Mouse (Mus musculus): ENCODE data around the gene Rnf208. TPM values are rescaled to one million over a fixed set of nuclear protein-coding genes. Genes with fewer than 3 reads are reported as not detected.

The Rnf208 gene
- total RNA-seq, 1 experiment from 2014 or later: 0.37 TPM

DNA sequence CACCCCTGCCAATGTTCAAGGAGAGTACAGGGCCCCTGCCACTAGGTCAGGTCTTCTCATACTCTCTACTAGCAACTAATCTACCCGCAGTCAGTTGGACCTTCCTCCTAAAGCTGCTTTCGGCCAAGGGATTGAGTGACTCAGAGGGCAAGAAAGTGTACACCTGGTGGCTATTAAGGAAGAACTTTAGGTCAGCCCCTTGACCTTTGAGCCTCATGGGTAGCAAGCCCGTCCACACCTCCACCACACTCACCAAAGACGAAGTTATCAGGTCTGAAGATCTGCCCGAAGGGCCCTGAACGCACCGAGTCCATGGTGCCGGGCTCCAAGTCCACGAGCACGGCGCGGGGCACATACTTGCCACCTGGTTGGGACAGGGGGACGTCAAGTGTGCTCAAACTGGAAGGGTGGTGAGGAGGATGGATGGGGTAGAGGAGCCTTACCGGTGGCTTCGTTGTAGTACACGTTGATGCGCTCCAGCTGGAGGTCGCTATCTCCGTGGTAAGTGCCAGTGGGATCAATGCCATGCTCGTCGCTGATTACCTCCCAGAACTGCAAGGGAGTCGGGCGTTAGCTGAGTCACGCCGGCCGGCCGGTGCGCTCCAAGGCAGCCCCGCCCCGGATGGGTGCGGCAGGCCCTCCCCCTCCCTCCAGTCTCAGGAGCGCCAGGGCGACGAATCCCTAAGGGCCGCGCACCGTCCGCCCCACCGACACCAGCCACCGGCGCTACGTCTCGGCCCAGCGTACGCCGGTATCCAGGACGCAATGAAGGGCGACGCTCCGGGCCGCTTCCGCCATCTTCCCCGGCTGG is 18.2 kb upstream of the Rnf208 start:
- peak; percentile 30 for ATAC-seq (replicated peaks; ENCODE audit: low read depth, poor library complexity, severe bottlenecking)

DNA sequence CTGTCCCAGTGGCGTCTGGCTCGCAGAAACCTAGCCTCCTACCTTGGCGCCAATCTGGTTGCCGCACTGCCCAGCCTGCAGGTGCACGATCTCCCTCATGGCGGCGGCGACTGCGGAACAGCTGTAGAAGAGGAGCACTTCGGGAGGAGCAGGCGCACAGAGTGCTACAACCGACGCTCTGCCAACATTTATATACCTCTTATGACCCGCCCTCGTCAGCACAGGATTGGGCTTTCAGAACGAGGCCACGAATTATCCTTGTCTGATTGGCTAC is 17.6 kb upstream of the Rnf208 start, which contains the start of gene Tubb4b:
Tubb4b (minus strand) TSS at position 211 of the 274 bp plus-strand sequence.
- no peak for ATAC-seq (replicated peaks; ENCODE audit: low read depth, poor library complexity, severe bottlenecking)

DNA sequence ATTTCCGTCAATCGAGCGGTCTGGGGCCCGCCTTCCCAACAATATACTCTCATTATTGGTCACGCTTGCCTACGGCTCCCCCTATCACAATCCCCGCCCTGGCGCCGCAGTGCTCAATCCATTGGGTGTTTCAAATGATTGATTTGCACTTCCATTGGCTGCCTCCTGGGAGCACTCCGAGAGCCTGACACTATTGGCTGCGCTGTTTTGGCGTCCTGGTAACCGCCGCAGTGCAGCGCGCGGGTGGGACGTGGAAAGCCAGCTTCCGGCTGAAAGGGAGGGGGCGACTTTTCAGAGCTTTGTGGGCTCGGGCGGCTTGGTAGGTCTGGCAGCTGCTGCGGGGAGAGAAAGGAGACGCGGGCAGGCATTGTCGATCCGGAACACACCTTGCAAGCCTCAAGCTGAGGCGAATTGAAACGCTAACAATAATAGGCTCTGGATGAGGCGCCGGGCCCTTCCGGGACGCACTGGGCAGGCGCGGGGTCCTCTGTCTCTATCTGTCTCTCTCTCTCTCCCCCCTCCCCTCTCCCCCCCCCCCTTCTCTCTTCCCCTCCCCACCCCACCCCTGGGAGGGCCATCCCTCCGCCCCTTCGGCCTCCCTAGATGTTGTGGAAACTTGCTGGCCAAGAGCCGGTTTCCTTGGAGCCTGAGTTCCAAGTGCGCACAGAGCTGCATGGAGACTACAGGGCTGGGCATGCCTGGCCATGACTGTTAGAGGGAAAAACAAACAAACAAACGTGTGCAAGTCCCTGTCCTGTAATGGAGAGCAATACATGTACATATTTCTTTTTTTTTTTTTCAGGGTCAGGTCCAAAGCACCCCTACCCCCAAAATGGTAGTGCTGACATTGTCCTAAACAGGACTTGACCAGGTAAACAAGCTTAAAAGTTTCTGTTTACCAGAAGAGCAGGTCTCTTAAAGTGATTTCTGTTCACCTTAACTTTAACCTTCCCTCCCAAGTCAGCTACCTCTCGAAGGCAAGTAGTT is 17.0 kb upstream of the Rnf208 start:
- ATAC-seq (replicated peaks; ENCODE audit: low read depth, poor library complexity, severe bottlenecking): peak; percentile 70

DNA sequence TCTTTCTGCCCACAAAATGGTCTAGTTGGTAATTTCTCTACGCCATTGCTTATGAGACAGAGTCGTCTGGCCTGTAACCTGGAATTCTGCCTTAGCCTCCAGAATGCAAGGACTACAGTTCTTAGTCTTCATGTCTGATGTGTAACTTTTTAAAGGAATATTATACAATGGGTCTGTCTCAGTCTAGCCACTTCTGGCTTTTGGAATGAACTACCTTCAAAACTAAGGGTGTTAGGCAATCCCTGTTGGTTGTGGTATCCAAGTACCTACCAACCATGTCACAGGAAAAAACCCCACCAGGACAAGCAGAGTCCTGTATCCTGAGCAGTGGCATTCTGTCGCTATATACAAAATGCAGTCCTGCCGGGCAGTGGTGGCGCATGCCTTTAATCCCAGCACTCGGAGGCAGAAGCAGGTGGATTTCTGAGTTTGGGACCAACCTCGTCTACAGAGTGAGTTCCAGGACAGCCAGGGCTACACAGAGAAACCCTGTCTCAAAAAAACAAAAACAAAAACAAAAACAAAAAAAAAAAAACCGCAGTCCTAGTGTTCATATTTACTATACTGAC is 16.2 kb upstream of the Rnf208 start:
- ATAC-seq (replicated peaks; ENCODE audit: low read depth, poor library complexity, severe bottlenecking): no peak

DNA sequence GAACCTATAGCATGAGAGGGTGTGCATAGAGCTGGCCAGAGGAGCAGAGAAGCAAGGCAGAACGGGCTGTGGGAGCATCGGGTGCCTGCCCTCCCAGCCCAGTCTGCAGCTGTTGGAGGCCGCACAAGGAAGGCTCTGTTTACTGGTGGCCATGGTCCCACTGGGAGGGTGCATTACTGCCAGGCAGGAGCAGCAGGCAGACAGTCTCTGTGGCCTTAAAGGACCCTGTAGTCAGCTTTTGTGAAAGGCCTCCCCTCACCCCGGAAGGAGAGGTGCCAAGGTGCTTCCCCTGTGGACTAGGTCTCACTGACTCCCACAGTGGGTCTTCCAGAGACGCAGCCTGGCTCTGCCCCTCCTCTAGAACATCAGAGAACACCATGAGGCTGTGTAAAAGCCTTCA is 15.2 kb upstream of the Rnf208 start:
- no peak for ATAC-seq (replicated peaks; ENCODE audit: low read depth, poor library complexity, severe bottlenecking)

DNA sequence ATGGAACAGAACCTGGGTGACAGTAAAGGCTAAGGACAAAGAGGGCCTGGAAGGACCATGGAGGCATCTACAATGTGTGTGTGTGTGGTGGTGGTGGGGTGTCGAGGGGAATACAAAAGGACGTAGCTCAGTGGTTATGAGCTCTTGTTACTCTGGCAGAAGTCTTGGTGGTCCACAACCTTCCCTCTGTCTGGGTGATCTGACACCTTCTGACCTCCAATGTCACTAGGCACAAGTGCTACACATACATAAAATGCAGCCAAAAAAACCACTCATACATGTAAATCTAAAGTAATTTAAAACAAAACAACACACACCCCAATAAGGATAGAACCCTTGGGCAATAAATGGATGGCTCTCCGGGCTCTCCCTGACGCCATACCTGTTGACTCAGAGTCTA is 14.6 kb upstream of the Rnf208 start:
- ATAC-seq (replicated peaks; ENCODE audit: low read depth, poor library complexity, severe bottlenecking): no peak

DNA sequence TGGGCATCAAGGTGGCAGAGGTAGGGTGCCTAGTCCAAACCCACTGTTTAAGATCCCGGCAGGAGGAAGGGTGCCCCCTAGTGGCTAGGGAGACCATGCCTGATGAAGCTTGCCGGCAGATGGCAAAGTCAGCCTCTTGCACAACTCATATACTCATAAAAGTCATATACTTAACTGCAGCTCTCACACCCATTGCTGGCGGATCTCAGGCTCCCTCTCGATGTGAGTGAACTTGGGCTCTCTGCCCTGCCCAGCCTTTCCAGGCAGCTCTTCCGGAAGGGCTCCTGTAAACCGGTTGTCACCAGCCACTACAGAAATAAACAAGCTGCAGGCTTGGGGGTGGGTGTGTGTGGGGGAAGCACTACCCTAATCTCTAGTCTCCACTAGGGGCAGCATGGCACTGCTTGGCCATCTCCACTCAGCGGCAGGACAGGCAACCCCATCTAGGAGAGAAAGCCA is 13.6 kb upstream of the Rnf208 start:
- peak; percentile 49 for ATAC-seq (replicated peaks; ENCODE audit: low read depth, poor library complexity, severe bottlenecking)

DNA sequence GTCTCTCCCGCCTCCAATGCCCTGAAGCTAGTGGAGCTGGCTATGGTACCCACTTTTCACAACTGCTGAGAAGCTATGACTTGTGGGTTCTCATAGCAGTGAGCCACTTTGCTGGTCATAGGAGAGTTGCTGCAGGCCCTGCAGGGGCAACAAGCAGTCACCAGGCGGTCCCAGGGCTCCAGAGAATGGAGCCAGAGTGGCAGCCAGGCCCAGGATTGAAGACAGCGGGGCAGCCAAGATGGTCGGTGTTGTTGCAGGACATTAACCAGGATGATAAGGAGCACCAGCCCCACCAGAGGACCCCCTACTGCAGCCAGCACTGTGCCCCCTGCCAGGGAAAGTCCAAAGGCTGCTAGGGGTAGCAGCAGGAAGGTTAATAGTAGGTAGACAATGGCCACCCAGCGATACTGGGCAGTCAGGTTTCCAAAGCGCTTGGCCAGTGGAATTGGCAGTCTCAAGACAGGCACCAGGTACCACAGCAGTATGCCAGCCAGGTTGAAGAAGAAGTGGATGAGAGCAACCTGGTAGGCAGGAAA is 13.0 kb upstream of the Rnf208 start:
- ATAC-seq (replicated peaks; ENCODE audit: low read depth, poor library complexity, severe bottlenecking): no peak

DNA sequence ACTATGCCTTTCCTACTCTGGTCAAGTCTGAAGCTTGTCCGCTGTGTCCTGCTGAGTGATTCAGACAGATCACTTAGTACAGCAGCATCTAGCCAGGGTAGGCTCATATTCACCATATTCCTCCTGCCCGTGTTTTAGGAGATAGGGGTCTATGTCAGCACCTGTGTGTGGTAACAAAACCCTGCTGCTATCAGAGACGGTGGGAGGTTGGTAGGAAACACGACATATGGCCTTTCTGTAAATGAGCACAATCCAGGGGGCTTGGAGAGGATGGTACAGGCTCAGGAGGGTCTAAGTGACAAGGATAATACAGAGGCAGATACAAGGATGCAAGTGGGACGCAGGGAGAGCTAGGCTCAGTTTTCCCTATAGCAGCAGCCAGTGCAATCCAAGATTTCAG is 12.5 kb upstream of the Rnf208 start:
- no peak for ATAC-seq (replicated peaks; ENCODE audit: low read depth, poor library complexity, severe bottlenecking)

DNA sequence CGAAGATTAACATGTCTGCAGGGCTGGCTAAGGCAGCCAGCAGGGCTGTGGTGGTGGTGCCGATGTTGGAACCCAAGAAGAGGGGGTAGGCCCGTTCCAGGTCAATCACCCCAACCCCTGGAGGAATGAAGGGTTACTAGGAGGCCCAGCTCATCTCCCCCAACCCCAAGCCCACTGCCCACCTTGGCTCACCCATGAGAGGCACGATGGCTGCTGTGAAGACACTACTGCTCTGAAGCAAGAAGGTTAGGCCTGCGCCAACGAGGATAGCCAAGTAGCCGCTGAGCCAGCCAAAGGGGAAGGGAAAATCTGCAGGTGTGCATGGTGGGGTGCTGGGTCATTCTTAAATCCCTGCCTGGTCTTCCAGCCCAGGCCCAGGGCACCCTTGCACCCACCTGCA is 11.5 kb upstream of the Rnf208 start:
- no peak for ATAC-seq (replicated peaks; ENCODE audit: low read depth, poor library complexity, severe bottlenecking)

DNA sequence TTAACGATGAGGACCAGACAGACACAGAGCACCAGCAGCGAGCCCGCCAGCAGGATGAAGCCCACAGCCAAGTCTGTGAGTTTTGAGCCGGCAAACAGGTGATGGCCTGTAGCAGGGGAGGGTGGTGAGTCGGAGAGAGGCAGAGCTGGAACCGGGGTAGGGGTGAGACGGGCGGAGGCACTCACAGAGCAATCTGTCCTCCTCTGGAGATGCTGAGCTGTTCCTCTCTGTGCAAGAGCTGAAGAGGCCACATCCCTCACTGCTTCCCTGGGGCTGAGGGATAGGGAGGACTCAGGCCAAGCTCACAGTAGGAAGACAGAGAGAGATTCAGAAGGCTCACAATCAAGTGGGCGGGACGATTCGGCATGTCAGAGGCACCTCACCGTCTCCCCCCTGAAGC is 11.0 kb upstream of the Rnf208 start:
- ATAC-seq (replicated peaks; ENCODE audit: low read depth, poor library complexity, severe bottlenecking): no peak

DNA sequence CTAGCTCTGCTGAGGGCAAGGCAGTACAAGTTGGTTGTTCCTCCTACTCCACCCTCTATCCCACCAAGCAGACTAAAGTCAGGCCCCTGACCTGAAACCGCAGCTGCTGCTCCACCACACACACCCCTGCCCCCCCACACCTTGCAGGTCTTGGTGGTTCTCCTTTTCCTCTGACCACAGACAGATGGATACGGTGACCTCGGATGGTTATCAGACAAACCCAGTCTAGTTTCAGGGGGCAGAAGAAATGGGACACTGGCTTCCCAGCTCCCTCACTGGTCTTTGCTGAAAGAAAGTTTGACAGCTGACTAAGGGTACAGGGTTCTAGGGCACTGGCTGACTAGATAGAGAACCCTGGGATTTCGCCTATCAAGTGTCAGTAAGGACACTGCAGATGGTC is 8.6 kb upstream of the Rnf208 start:
- peak; percentile 61 for ATAC-seq (replicated peaks; ENCODE audit: low read depth, poor library complexity, severe bottlenecking)

DNA sequence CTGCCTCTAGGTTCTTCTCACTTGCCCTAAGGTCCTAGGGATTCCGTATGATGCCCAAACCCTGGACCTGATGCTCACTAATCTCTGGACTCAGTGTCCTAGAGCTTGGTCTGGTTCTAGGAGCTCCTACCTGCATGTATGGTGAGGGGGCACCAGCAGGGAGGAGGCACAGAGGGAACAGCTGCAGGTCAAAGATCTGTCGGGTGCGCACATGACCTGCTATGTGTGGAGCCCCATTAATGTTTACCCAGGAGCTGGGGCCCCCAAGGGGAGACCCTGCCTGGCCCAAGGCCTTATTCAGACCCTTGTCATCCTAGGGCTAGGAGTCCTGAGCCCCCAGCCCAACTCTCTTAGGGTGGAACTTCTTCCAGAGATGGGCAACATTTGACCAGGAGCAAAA is 8.0 kb upstream of the Rnf208 start, which contains the start of gene Slc34a3:
Slc34a3 (minus strand) TSS at position 315 of the 400 bp plus-strand sequence.
- ATAC-seq (replicated peaks; ENCODE audit: low read depth, poor library complexity, severe bottlenecking): no peak

DNA sequence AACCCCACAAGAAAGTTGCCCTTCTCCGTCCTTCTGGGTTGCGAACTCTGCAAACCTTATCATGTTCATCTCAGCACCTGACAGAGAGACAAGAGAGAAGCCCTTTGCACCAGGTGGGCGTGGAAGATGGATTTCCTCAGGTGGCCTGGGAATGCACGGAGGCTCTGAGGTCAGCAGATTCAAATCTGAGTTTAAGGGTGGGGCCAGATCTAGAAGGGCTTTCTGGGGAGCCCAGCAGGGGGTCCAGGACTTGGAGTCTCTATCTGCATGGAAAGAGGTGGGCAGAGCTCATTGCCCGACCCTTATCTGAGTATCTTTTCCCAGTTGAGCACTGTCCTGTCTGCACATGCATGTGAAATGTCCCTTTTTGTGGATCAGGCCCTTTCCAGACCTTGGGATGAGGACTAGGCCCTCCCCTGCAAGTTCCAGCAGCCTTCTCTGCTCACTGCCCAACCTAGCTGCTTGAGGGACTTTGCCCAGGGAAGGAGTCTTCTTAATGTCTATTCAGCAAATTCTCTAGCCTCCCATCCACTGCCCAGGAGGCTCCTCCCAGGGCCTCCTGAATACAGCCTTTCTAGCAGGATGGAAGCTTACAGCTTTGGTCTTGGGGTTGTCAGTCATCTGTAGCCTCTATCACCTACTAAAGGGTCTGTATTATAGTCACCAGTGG is 7.4 kb upstream of the Rnf208 start:
- no peak for ATAC-seq (replicated peaks; ENCODE audit: low read depth, poor library complexity, severe bottlenecking)

DNA sequence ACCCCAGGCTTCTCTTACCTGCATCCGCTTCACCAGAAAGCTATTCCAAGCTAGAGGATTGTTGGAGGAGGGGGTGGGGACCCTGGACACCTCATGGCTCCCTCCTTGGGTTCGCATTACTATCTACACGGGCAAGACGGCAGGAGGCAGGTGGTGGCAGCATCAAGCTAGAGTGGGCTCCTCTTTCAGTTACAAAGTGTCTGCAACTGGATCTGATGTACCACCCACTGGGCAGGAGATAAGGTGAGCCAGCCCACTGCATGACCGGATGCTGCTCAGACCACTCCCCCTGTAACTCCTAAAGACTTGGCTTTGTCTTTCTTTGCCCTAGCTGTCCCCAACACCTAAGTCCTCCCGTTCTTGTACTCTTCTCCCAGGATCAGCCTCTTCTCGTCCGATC is 5.4 kb upstream of the Rnf208 start, which contains the start of gene Rnf224:
Rnf224 (minus strand) TSS at position 174 of the 400 bp plus-strand sequence.
- no peak for ATAC-seq (replicated peaks; ENCODE audit: low read depth, poor library complexity, severe bottlenecking)

DNA sequence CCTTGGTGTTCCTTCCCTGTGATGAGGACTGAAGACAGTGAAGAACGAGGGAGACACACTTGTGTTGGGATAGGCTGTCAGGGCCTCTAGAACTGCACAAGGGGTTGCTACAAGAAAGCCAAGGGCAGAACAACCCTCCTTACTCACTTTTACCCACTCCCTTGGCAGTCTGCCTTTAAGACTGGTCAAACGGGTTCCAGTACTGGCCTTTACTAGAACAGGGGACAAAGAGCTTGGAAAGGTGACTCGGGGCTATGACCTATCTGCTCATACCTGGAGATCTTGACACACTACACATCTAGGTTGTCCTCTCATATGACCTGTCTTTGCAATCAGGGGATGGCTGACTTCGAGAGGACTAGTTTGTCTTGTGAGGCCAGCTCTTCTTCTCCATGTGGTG is 4.5 kb upstream of the Rnf208 start:
- no peak for ATAC-seq (replicated peaks; ENCODE audit: low read depth, poor library complexity, severe bottlenecking)

DNA sequence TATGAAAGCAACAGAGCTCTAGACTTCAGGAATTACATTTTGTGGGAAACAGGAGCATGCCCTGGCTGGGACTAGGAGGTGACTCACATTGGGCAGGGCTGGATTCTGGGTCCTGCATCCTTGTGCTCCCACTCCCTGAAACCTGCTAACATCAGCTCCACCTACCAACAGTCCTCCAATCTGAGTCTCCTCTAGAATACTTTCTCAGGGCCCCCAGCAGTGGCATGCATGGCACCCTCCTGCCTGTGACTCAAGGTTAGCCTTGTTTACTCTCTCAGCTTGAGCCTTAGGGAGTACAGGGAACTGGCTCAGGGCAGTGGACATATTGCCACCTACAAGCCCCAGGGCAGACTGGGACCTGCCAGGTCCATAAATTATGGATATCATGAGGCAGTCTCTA is 3.9 kb upstream of the Rnf208 start:
- no peak for ATAC-seq (replicated peaks; ENCODE audit: low read depth, poor library complexity, severe bottlenecking)

DNA sequence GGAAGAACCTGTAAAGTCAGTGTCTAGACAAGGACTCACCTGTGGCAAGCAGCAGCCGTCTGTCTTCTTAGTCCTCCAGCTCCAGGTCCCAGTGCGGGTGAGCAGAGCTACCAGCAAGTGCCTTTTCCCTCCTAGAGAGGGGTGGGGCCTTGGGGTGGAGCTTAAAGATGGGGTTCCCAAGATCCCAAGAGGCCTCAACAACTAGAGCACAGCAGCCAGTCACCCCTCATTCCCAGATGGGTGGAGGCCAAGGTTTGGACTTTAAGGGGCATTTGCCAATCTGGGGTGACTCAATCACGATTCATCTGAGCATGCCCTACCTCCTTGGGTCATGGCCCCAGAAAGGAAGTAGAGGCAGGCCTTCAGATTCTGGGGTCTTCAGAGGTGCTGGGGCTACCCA is 2.3 kb upstream of the Rnf208 start:
- ATAC-seq (replicated peaks; ENCODE audit: low read depth, poor library complexity, severe bottlenecking): no peak

DNA sequence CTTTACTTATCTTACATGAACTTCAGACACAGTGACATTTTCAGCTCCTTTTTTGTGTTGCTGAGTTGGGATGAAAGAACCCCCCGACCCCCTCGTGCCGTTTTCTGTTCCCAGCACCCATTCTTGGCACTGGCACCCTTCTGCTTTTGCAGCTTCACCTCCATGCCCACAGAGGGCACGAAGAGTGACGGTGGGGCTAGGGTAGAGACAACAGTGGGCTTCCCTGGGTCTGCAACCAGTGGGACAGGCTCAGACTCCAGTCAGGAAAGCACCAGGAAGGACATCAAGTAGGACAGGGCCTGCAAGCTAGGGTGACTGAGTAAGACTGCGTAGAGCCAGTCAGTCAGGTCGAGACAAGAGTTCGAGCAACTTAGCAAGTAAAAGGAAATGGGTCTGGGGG is 1.7 kb upstream of the Rnf208 start:
- 0 out of 2 replicates have a peak, but pooled peaks have one; percentile 3 for ATAC-seq (replicated peaks; ENCODE audit: low read depth, poor library complexity, severe bottlenecking)

Data from common myeloid progenitor, adult 5-6 weeks (primary cell).